Mouse (Mus musculus) gastrocnemius, adult 8-10 months (tissue): ENCODE measurements around the gene Col4a3bp. TPM values are rescaled to one million over a fixed set of nuclear protein-coding genes. Genes with fewer than 3 reads are reported as not detected.

Source experiments
- DNase-seq, 2 experiments: peaks; one replicate each; pipeline ENCODE4 v3.0.0; 2022; ENCODE audit warnings: low spot score in 2 of 2
- total RNA-seq, 4 experiments: library from RNA; stranded (reverse); gene quantifications; 2 replicates each; pipeline ENCODE4 v1.2.4; 2022

Gene Col4a3bp
- total RNA-seq, result 10 to 100 TPM; 44.9 to 59.9 (median 46.6) TPM

GRCm38 (mm10) chr13:96542081-96542889, at the start of gene Col4a3bp, which contains the start of gene Polk:
Gene Col4a3bp, plus strand, starts transcription at chr13:96542618.
Gene Polk, minus strand, starts transcription at chr13:96542579.
- DNase-seq, result peak; percentile 95 to 96

- DNase-seq, result no peak
Measured at GRCm38 (mm10) chr13:96496630-96497029, 45.8 kb upstream of the Col4a3bp start.

- DNase-seq, result no peak
Measured at GRCm38 (mm10) chr13:96499891-96500290, 42.5 kb upstream of the Col4a3bp start.

GRCm38 (mm10) chr13:96505661-96506060, 36.8 kb upstream of the Col4a3bp start:
- no peak for DNase-seq

GRCm38 (mm10) chr13:96506313-96506712, 36.1 kb upstream of the Col4a3bp start:
- no peak for DNase-seq

- no peak for DNase-seq
Measured at GRCm38 (mm10) chr13:96507541-96507940, 34.9 kb upstream of the Col4a3bp start.

GRCm38 (mm10) chr13:96510635-96511034, 31.8 kb upstream of the Col4a3bp start:
- peak; percentile 17 to 24 for DNase-seq

- no peak for DNase-seq
Measured at GRCm38 (mm10) chr13:96511262-96511661, 31.2 kb upstream of the Col4a3bp start.

- no peak for DNase-seq
Measured at GRCm38 (mm10) chr13:96511893-96512292, 30.5 kb upstream of the Col4a3bp start.

GRCm38 (mm10) chr13:96514154-96514942, 28.1 kb upstream of the Col4a3bp start:
- no peak for DNase-seq

GRCm38 (mm10) chr13:96516249-96516648, 26.2 kb upstream of the Col4a3bp start:
- DNase-seq, result no peak

GRCm38 (mm10) chr13:96517335-96517734, 25.1 kb upstream of the Col4a3bp start:
- DNase-seq, result no peak

GRCm38 (mm10) chr13:96521294-96521693, 21.1 kb upstream of the Col4a3bp start:
- no peak for DNase-seq

- DNase-seq, result no peak
Measured at GRCm38 (mm10) chr13:96527022-96527421, 15.4 kb upstream of the Col4a3bp start.

GRCm38 (mm10) chr13:96527856-96528255, 14.6 kb upstream of the Col4a3bp start:
- no peak for DNase-seq

- no peak for DNase-seq
Measured at GRCm38 (mm10) chr13:96528776-96529175, 13.6 kb upstream of the Col4a3bp start.

GRCm38 (mm10) chr13:96529542-96529941, 12.9 kb upstream of the Col4a3bp start:
- DNase-seq, result no peak

GRCm38 (mm10) chr13:96530064-96530463, 12.4 kb upstream of the Col4a3bp start:
- DNase-seq, result no peak

- DNase-seq, result no peak
Measured at GRCm38 (mm10) chr13:96532176-96532575, 10.2 kb upstream of the Col4a3bp start.

- no peak for DNase-seq
Measured at GRCm38 (mm10) chr13:96533742-96534141, 8.7 kb upstream of the Col4a3bp start.

GRCm38 (mm10) chr13:96536821-96537572, 5.4 kb upstream of the Col4a3bp start:
- no peak for DNase-seq

- DNase-seq, result no peak
Measured at GRCm38 (mm10) chr13:96538103-96538502, 4.3 kb upstream of the Col4a3bp start.
